Mouse (Mus musculus): ENCODE results near the gene Nfkb1. TPM values are rescaled to one million over a fixed set of nuclear protein-coding genes. Genes with fewer than 3 reads are reported as not detected.

Gene Nfkb1
- polyA plus RNA-seq, 1 experiment from 2014 or later: 16.0 TPM

GRCm38 (mm10) chr3:135674716-135675392 lies 16.5 kb downstream of the Nfkb1 start:
- H3K4me1 ChIP-seq: peaks cover 59% of the 10 kb centered on the region
- no peak overlapping the region for H3K4me3 ChIP-seq
- H3K36me3 ChIP-seq: 0 out of 2 replicates have a peak, but pooled peaks cover 4% of the 10 kb centered on the region
- 0 out of 2 replicates have a peak overlapping the region, but pooled peaks have one; percentile 42 for H3K27ac ChIP-seq
- WGBS: 57% methylated on average over 13 of the region's 13 CpGs
- H3K9me3 ChIP-seq: no peaks in the 10 kb centered on the region
- no peaks in the 10 kb centered on the region for H3K27me3 ChIP-seq (ENCODE audit: insufficient read depth, poor library complexity, severe bottlenecking)
- no peak for DNase-seq (ENCODE audit: low spot score)

- Histone ChIP-seq H3K27ac (peak overlapping the region; percentile 38), H3K27me3 (ENCODE audit: insufficient read depth, poor library complexity, severe bottlenecking) (no peaks in the 10 kb centered on the region), H3K4me3 (no peak overlapping the region; the same call in none of the 2 replicates), H3K36me3 (peaks cover 8% of the 10 kb centered on the region; the same call in 1 of the 2 replicates), H3K9me3 (no peaks in the 10 kb centered on the region), H3K4me1 (peaks cover 50% of the 10 kb centered on the region)
- no peak for DNase-seq (ENCODE audit: low spot score)
- WGBS: 29% methylated on average over 7 of the region's 7 CpGs
Measured at GRCm38 (mm10) chr3:135673695-135674094, 17.7 kb downstream of the Nfkb1 start.

- 83% methylated on average over 4 of the region's 4 CpGs for WGBS
Measured at GRCm38 (mm10) chr3:135673041-135673440, 18.3 kb downstream of the Nfkb1 start.

GRCm38 (mm10) chr3:135672135-135672534 lies 19.2 kb downstream of the Nfkb1 start:
- Histone ChIP-seq H3K27me3 (ENCODE audit: insufficient read depth, poor library complexity, severe bottlenecking) (no peaks in the 10 kb centered on the region), H3K4me1 (peaks cover 39% of the 10 kb centered on the region), H3K4me3 (no peak overlapping the region), H3K27ac (no peak overlapping the region), H3K36me3 (peaks cover 20% of the 10 kb centered on the region), H3K9me3 (no peaks in the 10 kb centered on the region)
- DNase-seq (ENCODE audit: low spot score): no peak
- 85% methylated on average over 5 of the region's 5 CpGs for WGBS

More at GRCm38 (mm10) chr3:135673041-135673440, 18.3 kb downstream of the Nfkb1 start:
- Histone ChIP-seq H3K4me3 (no peak overlapping the region), H3K9me3 (no peaks in the 10 kb centered on the region), H3K27me3 (ENCODE audit: insufficient read depth, poor library complexity, severe bottlenecking) (no peaks in the 10 kb centered on the region), H3K36me3 (peaks cover 11% of the 10 kb centered on the region; the same call in 1 of the 2 replicates), H3K4me1 (peaks cover 43% of the 10 kb centered on the region), H3K27ac (no peak overlapping the region)
- no peak for DNase-seq (ENCODE audit: low spot score)

- Histone ChIP-seq H3K4me3 (no peak overlapping the region), H3K4me1 (peaks cover 33% of the 10 kb centered on the region), H3K9me3 (no peaks in the 10 kb centered on the region), H3K27ac (no peak overlapping the region; the same call in 1 of the 2 replicates), H3K27me3 (ENCODE audit: insufficient read depth, poor library complexity, severe bottlenecking) (no peaks in the 10 kb centered on the region), H3K36me3 (peaks cover 30% of the 10 kb centered on the region)
- DNase-seq (ENCODE audit: low spot score): no peak
- WGBS: 70% methylated on average over 4 of the region's 4 CpGs
Measured at GRCm38 (mm10) chr3:135670869-135671268, 20.5 kb downstream of the Nfkb1 start.

- Histone ChIP-seq H3K36me3 (peaks cover 60% of the 10 kb centered on the region), H3K4me1 (peaks cover 10% of the 10 kb centered on the region), H3K27me3 (ENCODE audit: insufficient read depth, poor library complexity, severe bottlenecking) (no peaks in the 10 kb centered on the region), H3K27ac (no peak overlapping the region), H3K9me3 (no peaks in the 10 kb centered on the region), H3K4me3 (no peak overlapping the region)
- no peak for DNase-seq (ENCODE audit: low spot score)
- WGBS: 84% methylated on average over 3 of the region's 3 CpGs
Measured at GRCm38 (mm10) chr3:135667084-135667483, 24.3 kb downstream of the Nfkb1 start.

GRCm38 (mm10) chr3:135665777-135666259 lies 25.5 kb downstream of the Nfkb1 start:
- 90% methylated on average over 6 of the region's 6 CpGs for WGBS
- H3K4me3 ChIP-seq: no peak overlapping the region
- peaks cover 3% of the 10 kb centered on the region; the same call in 1 of the 2 replicates for H3K4me1 ChIP-seq
- H3K9me3 ChIP-seq: no peaks in the 10 kb centered on the region
- H3K36me3 ChIP-seq: peaks cover 67% of the 10 kb centered on the region
- no peak for DNase-seq (ENCODE audit: low spot score)
- H3K27ac ChIP-seq: no peak overlapping the region
- H3K27me3 ChIP-seq (ENCODE audit: insufficient read depth, poor library complexity, severe bottlenecking): no peaks in the 10 kb centered on the region

- no peak overlapping the region for H3K27ac ChIP-seq
- no peak for DNase-seq (ENCODE audit: low spot score)
- H3K9me3 ChIP-seq: no peaks in the 10 kb centered on the region
- no peak overlapping the region for H3K4me3 ChIP-seq
- WGBS: 87% methylated on average over 15 of the region's 15 CpGs
- no peaks in the 10 kb centered on the region for H3K27me3 ChIP-seq (ENCODE audit: insufficient read depth, poor library complexity, severe bottlenecking)
- H3K36me3 ChIP-seq: peaks cover 66% of the 10 kb centered on the region
- H3K4me1 ChIP-seq: peaks cover 3% of the 10 kb centered on the region; the same call in 1 of the 2 replicates
Measured at GRCm38 (mm10) chr3:135662139-135662864, 29.0 kb downstream of the Nfkb1 start.

GRCm38 (mm10) chr3:135661707-135662106 lies 29.6 kb downstream of the Nfkb1 start:
- 83% methylated on average over 9 of the region's 9 CpGs for WGBS
- Histone ChIP-seq H3K4me1 (peaks cover 3% of the 10 kb centered on the region; the same call in 1 of the 2 replicates), H3K4me3 (no peak overlapping the region), H3K27ac (no peak overlapping the region), H3K27me3 (ENCODE audit: insufficient read depth, poor library complexity, severe bottlenecking) (no peaks in the 10 kb centered on the region), H3K9me3 (no peaks in the 10 kb centered on the region), H3K36me3 (peaks cover 62% of the 10 kb centered on the region)
- no peak for DNase-seq (ENCODE audit: low spot score)

GRCm38 (mm10) chr3:135658540-135659097 lies 32.7 kb downstream of the Nfkb1 start:
- Histone ChIP-seq H3K36me3 (peaks cover 55% of the 10 kb centered on the region), H3K9me3 (no peaks in the 10 kb centered on the region)
- WGBS: 84% methylated on average over 7 of the region's 7 CpGs

GRCm38 (mm10) chr3:135656156-135656555 lies 35.2 kb downstream of the Nfkb1 start:
- no peak for DNase-seq (ENCODE audit: low spot score)
- Histone ChIP-seq H3K27ac (no peak overlapping the region), H3K4me3 (no peak overlapping the region), H3K27me3 (ENCODE audit: insufficient read depth, poor library complexity, severe bottlenecking) (no peaks in the 10 kb centered on the region), H3K4me1 (peaks cover 9% of the 10 kb centered on the region), H3K36me3 (peaks cover 51% of the 10 kb centered on the region), H3K9me3 (no peaks in the 10 kb centered on the region)
- WGBS: 91% methylated on average over 4 of the region's 4 CpGs

More at GRCm38 (mm10) chr3:135658540-135659097, 32.7 kb downstream of the Nfkb1 start:
- DNase-seq (ENCODE audit: low spot score): no peak
- peaks cover 2% of the 10 kb centered on the region; the same call in 1 of the 2 replicates for H3K4me1 ChIP-seq
- H3K27me3 ChIP-seq (ENCODE audit: insufficient read depth, poor library complexity, severe bottlenecking): no peaks in the 10 kb centered on the region
- no peak overlapping the region for H3K4me3 ChIP-seq
- no peak overlapping the region for H3K27ac ChIP-seq

- H3K4me3 ChIP-seq: no peak overlapping the region
- peaks cover 67% of the 10 kb centered on the region for H3K36me3 ChIP-seq
- DNase-seq (ENCODE audit: low spot score): no peak
- no peaks in the 10 kb centered on the region for H3K27me3 ChIP-seq (ENCODE audit: insufficient read depth, poor library complexity, severe bottlenecking)
- H3K27ac ChIP-seq: no peak overlapping the region
- H3K4me1 ChIP-seq: peaks cover 10% of the 10 kb centered on the region
- no peaks in the 10 kb centered on the region for H3K9me3 ChIP-seq
- 85% methylated on average over 15 of the region's 15 CpGs for WGBS
Measured at GRCm38 (mm10) chr3:135650773-135651555, 40.4 kb downstream of the Nfkb1 start.
